Mouse (Mus musculus): ENCODE measurements around the gene Stxbp1.
A peak's percentile ranks its signal among the peaks of the same experiment; 100 is the strongest.

The Stxbp1 gene

DNA sequence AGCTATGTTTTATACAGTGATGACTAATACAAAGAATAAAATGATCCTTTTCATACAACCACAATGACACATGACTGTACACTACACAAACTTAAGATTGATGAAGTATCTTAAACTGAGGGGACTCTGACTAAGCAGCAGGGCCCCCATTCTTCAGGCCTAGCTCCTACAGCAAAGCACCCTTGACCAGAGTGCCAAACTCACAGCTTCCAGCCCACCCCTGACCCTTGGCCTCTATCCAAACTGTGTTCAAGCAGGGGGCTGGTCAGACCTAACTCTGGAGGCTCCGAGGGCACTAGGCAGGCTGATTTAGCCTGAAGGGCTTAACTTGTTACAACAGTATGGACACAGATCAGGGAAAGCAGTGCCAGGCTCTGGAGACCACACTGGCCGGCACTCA is 58.5 kb downstream of the Stxbp1 start:
- DNase-seq (ENCODE audit: low spot score) = no peak

DNA sequence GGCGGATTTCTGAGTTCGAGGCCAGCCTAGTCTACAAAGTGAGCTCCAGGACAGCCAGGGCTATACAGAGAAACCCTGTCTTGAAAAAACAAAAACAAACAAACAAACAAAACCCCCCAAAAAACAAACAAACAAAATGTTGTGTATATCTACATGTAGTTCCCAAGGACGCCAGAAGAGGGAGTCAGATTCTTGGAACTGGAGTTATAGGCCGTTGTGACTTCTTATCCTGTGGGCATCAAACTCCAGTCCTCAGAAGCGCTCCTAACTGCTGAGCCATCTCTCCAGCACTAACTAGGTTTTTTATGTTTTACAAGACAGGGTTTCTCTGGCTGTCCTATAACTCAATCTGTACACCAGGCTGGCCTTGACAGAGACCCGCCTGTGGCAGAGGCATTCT is 59.9 kb downstream of the Stxbp1 start:
- DNase-seq (ENCODE audit: low spot score) = no peak

DNA sequence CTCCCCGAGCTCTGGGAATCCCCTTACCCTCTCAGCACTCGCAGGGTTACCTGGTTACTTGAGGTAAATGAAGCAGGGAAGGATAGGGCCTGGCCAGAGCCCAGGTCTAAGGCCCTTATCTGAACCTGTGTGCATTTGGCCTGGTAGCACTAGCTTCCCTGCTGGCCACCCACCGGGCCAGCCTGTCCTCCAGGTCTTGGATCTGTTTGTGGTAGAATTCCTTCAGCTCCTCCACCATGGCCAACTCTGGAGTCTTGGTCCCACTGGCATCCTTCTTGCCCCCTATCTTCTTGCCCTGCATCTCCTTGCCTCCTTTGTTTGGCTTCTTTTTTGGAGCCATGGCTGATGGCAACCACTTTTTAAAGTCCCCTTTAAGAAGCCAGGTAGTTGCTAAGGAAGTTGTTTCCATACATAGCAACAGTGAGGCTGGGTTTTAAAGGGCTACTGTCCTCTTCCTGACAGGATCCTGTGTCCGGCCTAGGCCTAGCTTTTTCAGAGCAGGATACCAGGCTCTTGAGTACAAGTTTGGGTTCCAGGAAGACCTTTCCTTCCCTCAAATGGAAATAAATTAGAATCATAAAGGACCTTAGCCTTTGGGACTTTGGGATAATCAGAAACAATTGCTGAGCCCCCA is 62.9 kb downstream of the Stxbp1 start, which contains the start of gene Cfap157:
Cfap157 (minus strand) TSS at position 381 of the 634 bp plus-strand sequence.
- peak; percentile 63 for DNase-seq (ENCODE audit: low spot score)

DNA sequence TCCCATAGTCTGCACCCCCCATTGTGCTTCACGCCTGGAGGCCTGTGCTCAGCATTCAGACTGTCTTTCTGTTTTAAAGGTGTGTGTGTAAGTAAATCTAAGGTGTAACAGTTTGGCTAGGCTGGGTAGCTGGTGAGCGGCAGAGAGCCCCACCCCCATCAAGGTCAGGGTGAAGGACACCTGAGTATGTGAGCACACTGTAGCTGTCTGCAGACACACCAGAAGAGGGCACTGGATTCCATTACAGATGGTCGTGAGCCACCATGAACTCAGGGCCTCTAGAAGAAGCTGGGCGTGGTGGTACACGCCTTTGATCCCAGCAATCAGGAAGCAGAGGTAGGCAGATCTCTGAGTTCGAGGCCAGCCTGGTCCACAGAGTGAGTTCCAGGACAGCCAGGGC is 65.3 kb downstream of the Stxbp1 start:
- DNase-seq (ENCODE audit: low spot score) = no peak

DNA sequence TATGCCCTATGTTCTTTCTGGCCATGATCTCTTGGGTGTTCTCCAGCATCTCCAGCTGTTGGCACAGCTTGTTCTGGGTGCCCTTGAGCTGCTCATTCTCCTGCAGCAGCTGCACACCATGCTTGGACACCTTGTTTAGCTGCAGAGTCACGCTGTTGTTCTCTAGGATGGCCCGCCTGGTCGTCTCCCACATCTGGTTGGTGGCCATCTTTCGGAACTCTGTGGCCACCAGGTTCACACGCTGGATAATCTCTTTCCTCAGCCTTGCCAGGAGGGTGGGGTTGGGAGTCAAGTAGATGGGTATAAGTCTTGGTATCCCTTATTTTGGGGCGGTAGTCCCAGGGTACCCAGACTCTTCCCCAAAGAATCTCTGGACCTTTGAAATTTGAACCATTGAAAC is 67.3 kb downstream of the Stxbp1 start:
- no peak for DNase-seq (ENCODE audit: low spot score)

DNA sequence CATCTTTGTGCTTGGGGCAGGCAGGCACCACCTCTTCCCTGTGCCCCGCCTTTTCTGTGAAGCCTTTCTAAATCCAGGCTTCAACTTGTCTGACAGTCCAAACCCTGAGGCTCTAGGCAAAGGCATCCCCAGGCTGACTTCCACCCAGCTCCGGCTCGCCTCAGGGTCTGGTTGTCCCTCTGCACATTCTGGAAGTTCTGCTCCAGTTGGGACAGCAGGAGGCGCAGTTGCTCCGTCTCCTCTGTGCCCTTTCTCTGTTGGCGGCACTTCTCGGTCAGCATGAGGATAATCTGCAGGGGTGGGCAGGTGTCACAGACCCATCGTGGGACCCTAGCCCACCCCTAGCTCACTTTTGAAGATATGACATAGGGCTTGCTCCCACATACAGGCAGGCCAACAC is 67.9 kb downstream of the Stxbp1 start:
- DNase-seq (ENCODE audit: low spot score) = peak; percentile 76

DNA sequence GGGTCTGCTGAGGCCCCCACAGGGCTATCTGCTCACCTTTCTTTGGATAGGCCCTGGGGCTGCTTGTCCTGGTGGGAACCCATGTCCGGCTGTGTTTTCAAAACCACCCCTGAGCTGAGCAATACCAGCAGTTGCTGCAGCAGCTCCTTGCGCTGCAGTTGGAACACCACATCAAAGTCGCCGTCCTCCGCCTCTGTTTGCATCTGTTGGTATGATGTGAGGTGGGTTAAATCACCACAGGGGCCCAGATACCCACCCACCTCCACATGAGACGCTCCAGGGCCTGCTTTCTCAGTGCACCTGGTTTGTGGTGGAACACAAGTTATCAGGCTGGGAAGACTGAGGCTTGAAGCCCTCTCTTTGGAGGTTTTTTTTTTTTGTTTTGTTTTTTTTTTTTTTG is 69.0 kb downstream of the Stxbp1 start:
- no peak for DNase-seq (ENCODE audit: low spot score)

DNA sequence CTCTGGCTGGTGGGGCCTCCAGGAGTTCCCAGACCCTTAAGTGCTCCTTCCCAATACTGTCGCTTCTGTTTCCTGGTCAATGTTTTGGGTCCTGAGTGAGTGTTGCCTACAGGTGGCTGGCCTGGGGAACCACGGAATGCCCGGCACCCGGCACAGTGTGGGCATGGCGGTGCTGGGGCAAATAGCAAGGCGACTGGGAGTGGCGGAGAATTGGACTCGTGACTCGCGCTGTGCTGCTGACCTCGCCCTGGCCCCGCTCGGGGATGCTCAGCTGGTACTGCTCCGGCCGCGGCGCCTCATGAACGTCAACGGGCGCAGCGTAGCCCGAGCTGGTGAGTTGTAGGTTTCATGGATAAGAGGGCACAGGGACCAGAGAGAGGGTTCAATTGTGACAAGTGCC is 70.9 kb downstream of the Stxbp1 start:
- no peak for DNase-seq (ENCODE audit: low spot score)

DNA sequence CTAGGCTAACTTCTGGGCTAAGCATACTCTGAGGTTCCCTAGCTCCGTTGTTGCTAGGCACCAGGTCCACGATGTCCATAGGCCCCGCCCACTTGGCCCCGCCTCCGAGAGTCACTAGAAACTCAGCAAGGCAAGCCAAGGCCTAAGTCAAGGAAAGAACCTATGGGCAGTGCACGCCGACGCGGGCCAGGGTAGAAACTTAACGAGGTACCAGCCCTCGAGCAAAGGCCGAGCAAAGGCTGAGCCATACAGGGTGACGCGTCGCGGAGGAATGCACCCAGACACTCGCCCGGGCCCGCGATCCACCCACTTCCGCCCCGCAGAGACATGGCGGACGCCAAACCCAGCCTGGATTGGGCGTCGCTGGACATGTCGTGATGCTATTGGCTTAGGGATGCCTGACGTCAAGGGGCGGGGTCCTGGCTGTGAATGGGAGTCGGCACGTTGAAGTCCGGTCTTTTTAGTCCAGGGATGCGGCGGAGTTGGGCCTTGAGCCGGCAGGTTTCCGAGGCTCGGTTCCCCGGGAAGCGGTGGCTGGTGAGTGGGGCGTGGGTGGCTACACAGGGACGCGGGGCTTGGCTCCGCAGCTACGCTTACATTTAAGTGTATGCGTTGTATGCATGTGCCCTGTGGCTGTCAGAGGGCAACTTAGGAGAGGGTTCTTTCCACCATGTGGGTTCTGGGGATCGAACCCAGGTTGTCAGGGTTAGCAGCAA is 71.5 kb downstream of the Stxbp1 start, which contains the start of the genes Ttc16 and Ptrh1:
Ttc16 (minus strand) TSS at position 275 of the 716 bp plus-strand sequence.
Ptrh1 (plus strand) TSS at position 428 of the 716 bp plus-strand sequence.
- DNase-seq (ENCODE audit: low spot score) = peak; percentile 98

DNA sequence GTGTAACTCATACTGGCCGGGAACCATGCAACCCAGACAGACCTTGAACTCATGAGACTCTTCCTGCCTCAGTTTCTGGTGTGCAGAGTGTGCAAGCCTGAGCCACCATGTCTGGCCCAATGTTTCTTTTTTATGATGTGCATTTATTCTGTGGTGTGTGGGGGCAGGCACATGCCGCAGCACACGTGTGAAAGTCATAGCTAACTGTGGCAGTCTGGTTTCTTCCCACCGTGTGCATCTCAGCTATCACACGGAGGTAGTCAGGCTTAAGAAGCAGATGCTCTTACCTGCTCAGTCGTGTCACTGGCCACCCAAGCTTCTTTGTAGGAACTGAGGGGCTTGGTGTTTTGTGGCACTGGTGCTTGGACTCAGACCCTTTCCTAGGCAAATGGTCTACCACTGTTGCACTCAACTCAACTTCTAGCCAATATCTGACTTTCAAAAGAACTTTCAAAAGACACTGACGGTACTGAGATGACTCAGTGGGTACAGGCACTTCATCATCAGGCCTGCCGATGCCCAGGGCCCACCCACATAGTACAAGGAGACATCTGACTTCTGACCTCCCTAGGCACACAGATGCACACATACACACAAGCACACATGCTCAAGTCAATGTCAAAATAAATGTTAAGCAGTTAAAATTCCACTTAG is 74.3 kb downstream of the Stxbp1 start:
- no peak for DNase-seq (ENCODE audit: low spot score)

DNA sequence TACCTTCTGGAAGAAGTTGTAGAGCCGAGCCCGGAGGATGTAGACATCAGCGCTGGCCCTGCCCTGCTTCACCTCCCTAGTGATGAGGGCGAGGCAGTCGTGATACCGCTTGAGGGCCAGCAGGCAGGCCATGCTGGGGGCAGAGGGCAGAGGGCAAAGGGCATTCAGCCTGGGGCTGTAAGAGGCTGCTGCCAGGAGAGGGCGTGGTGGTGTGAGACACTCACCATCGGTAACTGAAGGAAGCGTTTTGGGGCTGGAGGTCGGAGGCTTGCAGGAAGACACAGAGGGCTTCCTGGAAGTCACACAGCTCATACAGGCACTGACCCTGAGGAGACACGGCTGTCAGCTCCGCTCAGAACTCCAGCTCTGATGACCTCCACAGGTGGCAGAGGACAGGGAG is 75.2 kb downstream of the Stxbp1 start:
- DNase-seq (ENCODE audit: low spot score) = no peak

DNA sequence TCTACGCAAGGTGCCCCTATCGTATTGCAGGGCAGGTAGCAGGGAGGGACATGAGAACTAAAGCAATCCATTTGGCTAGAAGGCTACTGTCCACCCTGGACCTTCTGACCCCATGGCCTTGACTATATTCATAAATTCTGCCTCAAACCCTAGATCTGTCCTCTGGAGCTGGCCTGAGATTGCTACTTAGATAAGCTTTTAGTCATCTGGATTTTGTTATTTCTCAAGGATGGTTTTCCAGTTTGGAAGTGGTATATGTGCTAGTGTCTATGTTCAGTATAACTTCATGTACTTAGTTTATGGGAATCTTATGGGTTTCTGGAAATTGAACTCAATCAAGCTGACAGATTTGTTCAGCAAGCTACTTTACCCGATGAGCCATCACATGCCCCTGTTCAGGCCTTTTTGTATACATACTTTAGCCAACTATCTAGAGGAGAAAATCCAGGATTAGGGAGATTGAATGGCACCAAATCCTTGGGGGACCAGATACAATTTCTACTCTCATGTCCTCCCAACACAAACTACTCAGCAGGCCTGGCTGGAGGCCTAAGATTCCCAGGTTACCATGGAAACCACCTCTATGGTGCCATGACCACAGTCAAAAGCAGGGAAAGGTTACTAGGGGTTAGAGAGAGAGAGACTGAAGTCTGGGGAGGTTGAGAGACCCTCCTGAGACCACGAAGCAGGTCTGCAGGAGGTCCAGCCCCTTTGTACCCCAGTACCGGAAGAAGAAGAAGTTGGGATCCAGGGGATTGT is 77.5 kb downstream of the Stxbp1 start:
- DNase-seq (ENCODE audit: low spot score) = no peak

DNA sequence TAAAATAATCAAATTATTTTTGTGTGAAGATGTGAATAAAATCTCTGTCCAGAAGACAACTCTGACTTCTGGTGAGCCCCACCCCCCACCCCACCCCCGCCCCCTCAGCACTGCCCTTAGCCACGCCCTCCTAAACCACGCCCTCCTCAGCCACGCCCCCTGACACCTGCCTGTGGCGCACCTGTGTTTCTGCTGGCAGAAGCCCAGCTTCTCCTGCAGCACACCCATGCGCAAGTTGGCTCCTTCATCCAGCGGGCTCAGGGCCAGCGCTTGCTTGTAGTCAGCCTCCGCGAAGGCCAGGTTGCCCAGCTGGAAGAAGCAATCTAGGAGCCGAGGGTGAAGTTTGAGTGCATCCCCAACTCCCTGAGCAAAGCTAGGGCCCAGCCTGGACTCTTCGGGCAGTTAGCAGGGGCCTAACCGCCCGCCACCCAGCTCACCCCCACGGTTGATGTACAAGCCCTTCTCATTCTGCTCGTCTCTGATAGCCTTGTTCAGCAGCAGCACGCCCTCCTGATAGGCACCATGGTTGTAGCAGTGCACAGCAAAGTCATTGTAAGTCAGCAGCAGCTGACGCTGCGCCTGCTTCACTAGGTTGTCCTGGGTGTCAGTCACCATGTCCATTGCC is 78.3 kb downstream of the Stxbp1 start:
- peak; percentile 71 for DNase-seq (ENCODE audit: low spot score)

DNA sequence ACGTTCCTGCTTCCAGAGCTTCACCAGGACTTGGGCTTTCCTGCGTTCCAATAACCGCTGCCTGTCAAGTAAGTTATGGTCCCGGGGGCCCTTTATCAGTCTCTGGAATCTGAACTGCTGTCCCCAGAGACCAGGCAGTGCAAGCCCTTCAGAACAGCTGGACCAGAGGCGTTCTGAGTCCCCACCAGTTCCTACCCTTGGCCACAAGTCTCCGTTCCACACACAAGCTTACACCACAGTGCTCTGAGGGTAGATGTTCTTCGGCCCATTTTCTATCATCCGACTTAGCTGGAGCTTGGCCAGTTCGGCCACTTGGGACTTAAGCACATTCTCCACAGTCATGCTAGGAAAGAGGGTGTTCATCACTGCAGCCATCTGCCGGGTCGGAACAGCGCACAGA is 79.8 kb downstream of the Stxbp1 start:
- no peak for DNase-seq (ENCODE audit: low spot score)

DNA sequence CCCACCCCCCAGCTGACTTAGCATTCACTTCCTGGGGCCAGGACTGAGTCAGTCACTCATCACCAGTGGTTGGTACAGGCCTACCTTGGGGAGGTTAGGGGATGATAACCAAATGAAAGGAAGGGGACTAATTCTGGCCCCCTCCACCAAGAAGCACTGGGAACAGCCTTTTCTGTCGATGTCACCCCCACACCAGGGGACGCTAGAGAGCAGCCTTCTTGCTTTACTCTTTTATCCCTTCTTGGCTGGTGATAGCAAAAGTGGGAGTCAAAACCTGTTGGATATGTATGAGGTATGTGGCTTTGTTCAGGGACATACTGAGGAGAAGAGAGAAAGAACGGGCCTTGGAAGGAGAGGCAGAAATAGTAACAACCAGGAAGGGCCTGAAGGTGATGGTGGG is 83.7 kb downstream of the Stxbp1 start:
- no peak for DNase-seq (ENCODE audit: low spot score)

DNA sequence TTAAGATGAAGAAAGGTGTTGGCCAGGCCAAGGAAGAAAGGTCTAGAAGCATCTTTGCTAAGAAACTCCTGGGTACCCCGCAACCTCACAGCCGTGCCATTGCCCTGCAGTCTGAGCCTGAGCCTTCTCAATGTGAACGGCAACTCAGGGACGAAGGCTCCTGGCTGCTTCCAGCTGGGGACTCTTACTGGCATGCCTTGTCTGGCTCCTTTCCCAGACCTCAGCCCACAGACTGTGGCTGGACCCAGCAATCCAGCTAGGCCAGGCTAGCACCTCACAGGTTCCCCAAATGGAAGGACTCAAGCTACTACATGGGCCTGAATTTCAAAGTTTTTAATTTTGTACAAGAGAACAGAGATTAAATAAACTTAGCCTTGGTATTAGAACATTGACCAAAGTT is 85.2 kb downstream of the Stxbp1 start:
- DNase-seq (ENCODE audit: low spot score) = no peak

DNA sequence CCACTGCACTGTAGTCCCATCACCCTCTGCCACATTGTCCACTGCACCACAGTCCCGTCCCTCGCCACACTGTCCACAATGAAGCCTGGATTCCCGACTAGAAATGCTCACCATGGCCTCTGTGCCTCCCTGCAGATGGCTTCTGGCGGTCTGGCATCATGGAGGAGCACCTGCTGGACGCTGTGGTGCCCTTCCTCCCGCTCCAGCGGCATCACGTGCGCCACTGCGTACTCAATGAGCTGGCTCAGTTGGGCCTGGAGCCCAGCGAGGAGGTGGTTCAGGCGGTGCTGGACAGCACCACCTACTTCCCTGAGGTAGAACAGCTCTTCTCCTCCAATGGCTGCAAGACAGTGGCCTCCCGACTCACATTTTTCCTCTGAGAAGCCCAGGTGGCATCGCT is 85.7 kb downstream of the Stxbp1 start:
- DNase-seq (ENCODE audit: low spot score) = no peak

DNA sequence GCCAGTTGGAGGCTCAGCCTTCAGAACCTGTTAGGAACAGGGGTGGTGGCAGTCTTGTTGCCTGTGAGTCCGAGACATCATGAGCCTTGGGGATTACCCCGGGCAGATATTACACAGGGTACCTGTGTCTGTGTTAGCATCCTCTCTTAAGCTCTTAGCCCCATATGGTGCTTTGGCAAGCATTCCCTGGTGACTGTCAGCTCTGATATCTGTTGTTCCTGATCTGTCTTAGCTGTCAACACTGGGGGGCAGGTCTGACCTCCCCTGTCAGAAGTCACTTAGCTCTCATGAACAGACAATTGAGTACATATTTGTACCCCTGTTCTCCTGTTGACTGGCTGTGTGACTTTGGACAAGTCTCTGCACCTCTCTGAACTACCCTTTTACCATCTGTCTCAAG is 88.0 kb downstream of the Stxbp1 start:
- DNase-seq (ENCODE audit: low spot score) = no peak

DNA sequence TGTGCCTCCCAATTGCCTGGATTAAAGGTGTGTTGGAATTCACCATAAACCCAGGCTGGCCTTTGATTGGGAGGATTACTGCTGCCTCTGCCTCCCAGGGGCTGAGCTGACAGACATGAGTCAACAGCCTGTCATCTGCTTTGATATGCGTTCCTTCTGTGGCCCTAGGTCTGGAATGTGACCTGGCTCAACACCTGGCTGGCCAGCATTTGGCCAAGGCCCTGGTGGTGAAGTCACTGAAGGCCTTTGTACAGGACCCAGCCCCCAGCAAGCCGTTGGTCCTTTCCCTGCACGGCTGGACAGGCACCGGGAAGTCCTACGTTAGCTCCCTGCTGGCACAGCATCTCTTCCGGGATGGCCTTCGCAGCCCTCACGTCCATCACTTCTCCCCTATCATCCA is 88.5 kb downstream of the Stxbp1 start:
- DNase-seq (ENCODE audit: low spot score) = no peak

DNA sequence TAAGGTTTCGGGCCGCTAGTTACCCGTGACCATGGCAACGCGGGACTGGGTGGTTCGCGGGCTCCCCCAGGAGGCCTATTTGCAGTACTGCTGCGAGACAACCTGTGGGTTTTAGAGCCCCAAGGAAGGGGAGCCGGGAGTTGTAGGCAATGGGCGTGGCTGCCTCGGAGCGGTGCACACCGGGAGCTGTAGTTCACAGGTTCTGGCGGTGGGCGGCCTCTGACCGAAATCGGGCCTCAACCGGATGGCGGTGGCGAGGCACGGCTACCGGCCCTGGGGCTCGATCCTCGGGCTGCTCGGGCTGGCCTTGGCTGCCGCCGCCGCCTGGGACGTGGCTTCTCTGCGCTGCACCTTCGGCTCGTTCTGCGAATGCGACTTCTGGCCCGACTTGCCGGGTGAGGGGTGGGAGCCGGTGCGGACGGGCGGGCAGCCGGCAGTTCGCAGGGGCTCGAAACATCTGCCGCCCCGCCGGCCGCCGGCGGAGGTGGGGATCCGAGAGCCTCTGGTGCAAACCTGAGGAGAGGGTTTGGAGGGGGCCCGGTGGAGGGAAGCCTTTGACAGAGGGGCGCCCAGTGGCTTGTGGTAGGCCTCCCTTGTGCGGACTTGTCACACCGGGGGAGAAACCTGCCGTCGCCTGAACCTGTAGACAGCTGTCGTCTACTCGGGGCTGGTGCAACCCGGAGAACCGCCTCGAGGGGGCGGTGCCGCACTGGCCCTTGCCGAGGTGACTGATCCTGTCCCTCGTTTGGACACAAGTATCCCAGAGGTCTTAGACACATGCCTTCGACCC is 89.8 kb downstream of the Stxbp1 start, which contains the start of gene Tor2a:
Tor2a (plus strand) TSS at position 179 of the 790 bp plus-strand sequence.
- DNase-seq (ENCODE audit: low spot score) = peak; percentile 99

DNA sequence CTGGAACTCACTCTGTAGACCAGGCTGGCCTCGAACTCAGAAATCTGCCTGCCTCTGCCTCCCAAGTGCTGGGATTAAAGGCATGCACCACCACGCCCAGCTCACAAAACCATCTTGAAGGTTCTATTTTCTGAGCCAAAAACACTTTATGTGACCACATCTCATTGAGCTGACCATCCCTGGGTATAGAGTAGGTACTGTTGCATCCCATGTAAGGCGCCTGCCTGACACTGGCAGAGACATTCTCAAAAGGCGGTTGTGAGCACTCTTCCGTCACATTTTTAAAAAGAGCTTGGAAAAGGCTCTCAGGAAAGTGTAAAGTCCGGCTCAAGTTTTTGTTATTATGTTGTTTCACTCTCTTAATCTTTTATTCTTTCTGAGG is 90.4 kb downstream of the Stxbp1 start:
- DNase-seq (ENCODE audit: low spot score) = no peak

All from lung, postnatal 25 days (tissue).